Mouse (Mus musculus) testis, adult 2 months (tissue): ENCODE measurements around the gene Ubac2. TPM values are rescaled to one million over a fixed set of nuclear protein-coding genes. Genes with fewer than 3 reads are reported as not detected.

Experiments used
- H3K27ac ChIP-seq: fragments of 200-500 bp; 2 replicates; pipeline ENCODE4 v1.5.1; 2012; ENCODE audit warnings: low read depth, low read length; ENCODE audit not compliant: control insufficient read depth, insufficient read depth
- H3K27me3 ChIP-seq: fragments of 200-500 bp; 2 replicates; pipeline ENCODE4 v1.6.1; 2012; ENCODE audit warnings: mild to moderate bottlenecking, low read length, moderate library complexity; ENCODE audit not compliant: control insufficient read depth, insufficient read depth
- H3K36me3 ChIP-seq: fragments of 200-500 bp; 2 replicates; pipeline ENCODE4 v1.6.1; 2012; ENCODE audit warnings: mild to moderate bottlenecking, low read length; ENCODE audit not compliant: control insufficient read depth, insufficient read depth
- H3K4me1 ChIP-seq: fragments of 200-500 bp; 2 replicates; pipeline ENCODE4 v1.6.1; 2012; ENCODE audit warnings: low read length; ENCODE audit not compliant: control insufficient read depth, insufficient read depth
- H3K4me3 ChIP-seq: fragments of 200-500 bp; 2 replicates; pipeline ENCODE4 v1.5.1; 2012; ENCODE audit warnings: low read depth, mild to moderate bottlenecking, low read length, moderate library complexity, mixed read lengths; ENCODE audit not compliant: control insufficient read depth
- CTCF ChIP-seq: fragments of 200-500 bp; IDR thresholded peaks from 2 replicates; pipeline ENCODE4 v1.5.1; 2012; ENCODE audit warnings: low read depth, mild to moderate bottlenecking, inconsistent platforms, low read length, moderate library complexity; ENCODE audit not compliant: control insufficient read depth, insufficient read depth, insufficient replicate concordance
- POLR2A ChIP-seq: fragments of 200-500 bp; IDR thresholded peaks from 2 replicates; pipeline ENCODE4 v1.6.1; 2012; ENCODE audit warnings: low read depth, mild to moderate bottlenecking, inconsistent platforms, low read length, moderate library complexity; ENCODE audit not compliant: control insufficient read depth
- polyA plus RNA-seq: library from polyadenylated mRNA; depleted of rRNA; stranded (reverse); fragments of >200 nt; gene quantifications from 2 replicates; pipeline ENCODE4 v1.2.3, GENCODE M21; 2012

The Ubac2 gene
- polyA plus RNA-seq, 1 experiment, result 107 TPM

GRCm38 (mm10) chr14:122010301-122010700, 131.9 kb downstream of the Ubac2 start:
- Histone ChIP-seq H3K4me3 (no peak overlapping the region), H3K4me1 (no peaks in the 10 kb centered on the region), H3K27me3 (no peaks in the 10 kb centered on the region), H3K27ac (no peak overlapping the region), H3K36me3 (no peaks in the 10 kb centered on the region)
- TF ChIP-seq POLR2A, result no peak
- TF ChIP-seq CTCF, result no peak

- TF ChIP-seq POLR2A (no peak), CTCF (no peak)
- Histone ChIP-seq H3K27ac (no peak overlapping the region), H3K4me1 (no peaks in the 10 kb centered on the region), H3K4me3 (no peak overlapping the region), H3K36me3 (no peaks in the 10 kb centered on the region), H3K27me3 (no peaks in the 10 kb centered on the region)
Observed at GRCm38 (mm10) chr14:122011768-122012167, 133.3 kb downstream of the Ubac2 start.

- no peaks in the 10 kb centered on the region for H3K27me3 ChIP-seq
- no peaks in the 10 kb centered on the region for H3K4me1 ChIP-seq
- H3K27ac ChIP-seq, result no peak overlapping the region
- no peak overlapping the region for H3K4me3 ChIP-seq
- no peaks in the 10 kb centered on the region for H3K36me3 ChIP-seq
- no peak for TF ChIP-seq CTCF
- no peak for TF ChIP-seq POLR2A
Observed at GRCm38 (mm10) chr14:122012193-122012592, 133.8 kb downstream of the Ubac2 start.

GRCm38 (mm10) chr14:122012814-122013213, 134.4 kb downstream of the Ubac2 start:
- Histone ChIP-seq H3K36me3 (no peaks in the 10 kb centered on the region), H3K27ac (no peak overlapping the region), H3K4me1 (no peaks in the 10 kb centered on the region), H3K27me3 (no peaks in the 10 kb centered on the region), H3K4me3 (no peak overlapping the region)
- TF ChIP-seq POLR2A, result no peak
- TF ChIP-seq CTCF, result no peak

GRCm38 (mm10) chr14:122013417-122013951, 135.1 kb downstream of the Ubac2 start:
- no peak for TF ChIP-seq CTCF
- Histone ChIP-seq H3K36me3 (no peaks in the 10 kb centered on the region), H3K4me1 (no peaks in the 10 kb centered on the region), H3K4me3 (no peak overlapping the region), H3K27ac (no peak overlapping the region), H3K27me3 (no peaks in the 10 kb centered on the region)

- no peak for TF ChIP-seq POLR2A
- TF ChIP-seq CTCF, result no peak
- Histone ChIP-seq H3K27me3 (no peaks in the 10 kb centered on the region), H3K4me1 (no peaks in the 10 kb centered on the region)
Observed at GRCm38 (mm10) chr14:122017958-122018357, 139.5 kb downstream of the Ubac2 start.

GRCm38 (mm10) chr14:122019389-122019788, 141.0 kb downstream of the Ubac2 start:
- Histone ChIP-seq H3K4me3 (no peak overlapping the region), H3K36me3 (no peaks in the 10 kb centered on the region; the same call in 1 of the 2 replicates), H3K4me1 (no peaks in the 10 kb centered on the region), H3K27ac (no peak overlapping the region), H3K27me3 (no peaks in the 10 kb centered on the region)
- TF ChIP-seq POLR2A (no peak), CTCF (no peak)

More at GRCm38 (mm10) chr14:122017958-122018357, 139.5 kb downstream of the Ubac2 start:
- no peak overlapping the region for H3K4me3 ChIP-seq
- no peak overlapping the region for H3K27ac ChIP-seq
- H3K36me3 ChIP-seq, result no peaks in the 10 kb centered on the region; the same call in 1 of the 2 replicates

- no peak overlapping the region for H3K4me3 ChIP-seq
- H3K36me3 ChIP-seq, result no peaks in the 10 kb centered on the region; the same call in 1 of the 2 replicates
- no peak for TF ChIP-seq CTCF
- TF ChIP-seq POLR2A, result no peak
- H3K4me1 ChIP-seq, result no peaks in the 10 kb centered on the region
- H3K27me3 ChIP-seq, result no peaks in the 10 kb centered on the region
- no peak overlapping the region for H3K27ac ChIP-seq
Observed at GRCm38 (mm10) chr14:122020567-122020966, 142.1 kb downstream of the Ubac2 start.
